Mouse (Mus musculus): ENCODE data around the gene Arih1.

DNA sequence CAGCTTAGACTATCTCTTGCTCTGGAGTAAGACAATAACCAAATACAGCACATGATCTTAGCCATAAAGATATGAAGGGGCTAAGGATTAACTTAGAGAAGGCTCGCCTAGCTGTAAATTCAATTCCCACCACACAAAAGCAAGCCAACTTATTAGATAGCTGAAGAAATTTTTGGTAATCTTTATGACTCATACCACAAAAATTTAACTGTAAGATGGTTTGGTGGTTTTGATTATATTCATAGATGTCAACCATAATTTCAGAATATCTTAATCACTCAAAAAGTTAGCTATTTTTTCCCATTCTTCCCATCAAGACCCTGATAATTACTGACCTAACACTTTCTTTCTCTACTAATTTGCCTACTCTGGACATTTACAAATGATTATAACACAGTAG, 17.0 kb downstream of the Arih1 start:
- TF ChIP-seq CTCF (IDR thresholded peaks at IDR 0.05; ENCODE audit: low read depth, low read length) = no peak
- no peak for TF ChIP-seq POLR2A (IDR thresholded peaks at IDR 0.05; ENCODE audit: borderline replicate concordance, low read depth, low read length)

All from bone marrow macrophage, adult 2 months (primary cell).